Mouse (Mus musculus) heart, postnatal 36 days (tissue): ENCODE data around the gene Nynrin. TPM values are rescaled to one million over a fixed set of nuclear protein-coding genes. Genes with fewer than 3 reads are reported as not detected.
A peak's percentile ranks its signal among the peaks of the same experiment; 100 is the strongest.

Experiments
- DNase-seq, 2 experiments: peaks; one replicate each; pipeline ENCODE4 v3.0.0; 2021 to 2022
- intact Hi-C: fragments of 180-260 bp; cut with DNase I; formaldehyde crosslinking; loops from one replicate; pipeline ENCODE4 v1.15.1; 2025
- total RNA-seq, 2 experiments: library from RNA; stranded (reverse); gene quantifications; 2 replicates each; pipeline ENCODE4 v1.2.3; 2021

Nynrin gene
- total RNA-seq, 2 experiments from 2014 or later: 9.5 to 10.5 TPM

DNA sequence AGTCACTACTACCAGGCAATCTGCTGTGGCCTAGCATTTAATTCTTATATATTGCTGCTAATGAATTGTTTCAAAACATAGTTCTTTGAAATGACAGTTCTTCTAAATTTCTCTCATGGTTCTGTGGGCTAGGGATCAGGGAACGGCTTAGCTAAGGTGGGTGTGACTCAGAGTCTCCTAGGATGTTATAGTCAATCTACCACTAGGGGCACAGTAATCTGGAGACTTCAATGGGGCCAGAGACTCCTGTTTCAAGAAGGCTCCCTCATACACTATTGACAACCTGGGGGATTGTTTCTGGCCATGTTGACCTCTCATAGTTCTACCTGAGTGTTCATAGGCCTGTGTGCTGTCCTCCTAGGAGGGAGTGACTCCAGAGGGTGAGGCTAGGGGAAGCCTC lies 51.7 kb downstream of the Nynrin start:
- no peak for DNase-seq
- intact Hi-C loops: no loop called here

DNA sequence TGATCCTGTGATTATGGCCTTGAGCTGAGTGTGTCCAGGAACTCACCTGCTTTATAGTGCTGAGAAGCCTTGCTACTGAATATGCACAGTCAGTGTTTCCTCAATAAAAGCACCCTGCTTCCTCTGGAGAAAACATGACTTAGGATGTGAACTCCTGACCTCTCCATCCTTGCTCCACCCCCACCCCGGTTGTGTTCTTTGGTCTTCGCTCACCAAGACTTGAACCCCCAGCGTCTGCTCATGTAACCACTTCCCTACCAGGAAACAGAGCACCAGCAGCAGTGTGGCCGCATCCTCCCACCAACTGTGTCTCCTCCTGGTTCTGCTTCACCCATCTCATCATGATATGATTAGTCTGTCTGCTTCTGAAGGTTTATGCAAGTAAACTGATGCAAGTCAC lies 59.6 kb downstream of the Nynrin start:
- intact Hi-C loops: no loop called here
- no peak for DNase-seq

DNA sequence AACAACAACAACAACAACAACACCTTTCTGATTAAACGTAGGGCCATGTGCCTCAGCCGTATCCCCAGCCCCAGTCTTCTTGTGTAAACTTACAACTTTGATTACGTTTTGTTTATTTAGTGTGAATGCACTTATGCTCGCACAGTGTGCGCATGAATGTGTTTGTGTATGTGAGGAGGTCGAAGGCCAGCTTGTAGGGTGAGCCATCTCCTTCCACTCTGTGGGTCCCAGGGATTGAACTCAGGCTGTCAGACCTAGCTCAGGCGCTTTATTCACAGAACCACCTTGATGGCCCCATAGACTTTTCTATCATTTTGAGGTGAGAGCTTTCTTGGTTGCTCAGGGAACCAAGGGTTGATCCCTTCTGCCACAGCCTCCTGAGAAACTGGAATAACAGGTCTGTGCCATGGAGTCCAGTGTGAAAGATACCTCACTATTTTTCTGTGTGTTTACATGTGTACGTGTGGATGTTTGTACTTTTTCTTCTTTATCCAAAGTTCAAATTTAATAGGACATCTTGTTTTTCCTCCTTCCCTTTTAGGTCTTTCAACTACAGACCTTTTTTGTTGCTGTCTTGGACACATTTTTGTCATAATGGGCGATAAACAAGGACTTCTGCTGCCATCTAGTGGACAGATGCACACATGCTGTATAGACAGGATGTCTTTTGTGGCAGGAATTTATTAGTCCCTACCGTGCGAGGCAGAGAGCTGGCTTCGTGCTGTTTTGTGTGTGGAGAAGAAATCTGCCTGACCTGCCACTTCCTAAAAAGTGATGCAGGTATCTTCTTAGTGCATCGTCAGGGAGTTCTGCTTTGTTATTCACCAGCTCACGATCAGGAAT lies 64.7 kb downstream of the Nynrin start:
- intact Hi-C loops: loop anchor here (1.0 to 5.0 kb wide), 4 partner anchors 45 to 151 kb away; partner anchors contain the start of gene Ltb4r1
- DNase-seq: peak; percentile 70 to 72

- intact Hi-C loops: no loop called here
- no peak for DNase-seq
Measured at GRCm38 (mm10) chr14:55922475-55923232, 68.8 kb downstream of the Nynrin start.

Other genes starting within 250 kb of the Nynrin start
- gene Rec8, start 236.0 kb upstream of the Nynrin start, total RNA-seq: under 1 TPM; 0.11 to 0.19 TPM
- 10 to 100 TPM; 54.1 to 62.7 TPM for gene Ipo4, start 218.1 kb upstream of the Nynrin start, total RNA-seq
- gene Gm49378, start 216.1 kb upstream of the Nynrin start, total RNA-seq: 1 to 10 TPM; 3.0 to 3.7 TPM
- gene Tm9sf1, start 210.2 kb upstream of the Nynrin start, total RNA-seq: 10 to 100 TPM; 38.3 to 42.1 TPM
- under 1 TPM; 0.51 to 0.61 TPM for gene Tssk4, start 203.8 kb upstream of the Nynrin start, total RNA-seq
- 10 to 100 TPM; 42.6 to 57.7 TPM for gene Mdp1, start 193.5 kb upstream of the Nynrin start, total RNA-seq
- 10 to 100 TPM; 10.8 to 11.0 TPM for gene Gmpr2, start 182.1 kb upstream of the Nynrin start, total RNA-seq
- gene Nedd8, start 181.9 kb upstream of the Nynrin start, total RNA-seq: 100 to 1,000 TPM; 242 to 257 TPM
- 10 to 100 TPM in 1 of 2 experiments, 1 to 10 TPM in 1; 10.0 to 12.9 TPM for gene Tinf2, start 172.2 kb upstream of the Nynrin start, total RNA-seq
- gene Tgm1, start 140.1 kb upstream of the Nynrin start, total RNA-seq: under 1 TPM; 0.31 to 0.33 TPM
- gene Rabggta, start 131.7 kb upstream of the Nynrin start, total RNA-seq: 10 to 100 TPM; 12.7 to 13.3 TPM
- 10 to 100 TPM; 41.3 to 44.2 TPM for gene Dhrs1, start 108.3 kb upstream of the Nynrin start, total RNA-seq
- gene Nop9, start 108.3 kb upstream of the Nynrin start, total RNA-seq: 10 to 100 TPM in 1 of 2 experiments, 1 to 10 TPM in 1; 8.4 to 12.8 TPM
- gene Cideb, start 95.6 kb upstream of the Nynrin start, total RNA-seq: 1 to 10 TPM in 1 of 2 experiments, under 1 TPM in 1; 0.64 to 1.6 TPM
- gene Ltb4r2, start 92.6 kb upstream of the Nynrin start, total RNA-seq: under 1 TPM in 1 of 2 experiments, not detected in 1; 0.19 TPM
- gene Ltb4r1, start 88.0 kb upstream of the Nynrin start, total RNA-seq: under 1 TPM in 1 of 2 experiments, not detected in 1; 0.24 TPM
- 10 to 100 TPM; 18.0 to 21.0 TPM for gene Adcy4, start 69.9 kb upstream of the Nynrin start, total RNA-seq
- gene Ripk3, start 65.1 kb upstream of the Nynrin start, total RNA-seq: 1 to 10 TPM; 3.0 to 5.1 TPM
- 1 to 10 TPM; 5.0 to 5.1 TPM for gene Nfatc4, start 30.9 kb upstream of the Nynrin start, total RNA-seq
- under 1 TPM in 1 of 2 experiments, not detected in 1; 0.19 TPM for gene Cbln3, start 30.4 kb downstream of the Nynrin start, total RNA-seq
- 10 to 100 TPM; 13.0 to 14.7 TPM for gene Khnyn, start 30.9 kb downstream of the Nynrin start, total RNA-seq
- 100 to 1,000 TPM; 109 to 116 TPM for gene Sdr39u1, start 46.3 kb downstream of the Nynrin start, total RNA-seq
- 1 to 10 TPM; 1.5 to 1.7 TPM for gene Cma1, start 90.7 kb downstream of the Nynrin start, total RNA-seq
- not detected for gene Cma2, start 97.0 kb downstream of the Nynrin start, total RNA-seq
- not detected for gene Mcpt1, start 164.0 kb downstream of the Nynrin start, total RNA-seq
- gene Mcpt9, start 176.5 kb downstream of the Nynrin start, total RNA-seq: not detected
- gene Mcpt2, start 188.0 kb downstream of the Nynrin start, total RNA-seq: not detected
- 1 to 10 TPM; 1.2 to 1.9 TPM for gene Mcpt4, start 208.3 kb downstream of the Nynrin start, total RNA-seq
- not detected for gene Mcpt8, start 231.3 kb downstream of the Nynrin start, total RNA-seq
- not detected for gene Ctsg, start 248.6 kb downstream of the Nynrin start, total RNA-seq